Mouse (Mus musculus): ENCODE measurements at regions not wholly inside any gene's neighbourhood (a gene's known extent, or its start where the extent isn't known, plus 50 kb on each side); places are given as distances from the start of the nearest gene placed in this dataset.

DNA sequence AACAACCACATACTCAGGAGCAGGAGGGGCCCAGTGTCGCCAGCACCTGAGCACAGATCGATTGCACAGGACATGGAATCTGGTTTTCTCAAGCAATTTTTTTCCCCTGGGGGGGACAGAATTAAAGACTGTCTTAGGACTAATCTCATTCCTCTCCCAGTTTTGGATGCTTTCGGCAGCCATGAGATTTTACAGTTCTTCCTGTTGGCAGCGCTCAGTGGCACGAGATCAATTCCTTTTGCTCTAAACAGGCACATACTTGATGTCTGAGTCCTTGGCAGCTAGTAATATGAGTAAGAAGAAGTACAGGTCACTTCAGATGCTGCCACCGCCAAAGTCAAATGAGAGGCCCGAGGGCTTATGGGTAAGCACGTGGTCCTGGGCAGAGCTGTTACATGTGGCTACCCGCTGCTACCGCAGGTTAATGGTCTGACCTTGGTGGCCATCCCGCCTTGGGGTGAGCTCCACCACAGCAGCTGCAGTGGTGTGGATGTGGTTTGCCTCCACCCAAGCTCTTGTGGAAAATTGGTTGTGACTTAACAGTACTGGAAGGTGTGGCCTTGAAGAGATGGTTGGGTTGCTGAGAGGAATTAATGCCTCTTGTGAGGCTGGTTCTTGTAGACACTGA is 83.5 kb downstream of the Tm2d3 start:
- no peak overlapping the region for H3K27ac ChIP-seq (ENCODE audit: control insufficient read depth, low read depth, low read length)
- no peak overlapping the region for H3K9ac ChIP-seq (ENCODE audit: control insufficient read depth, low read depth, low read length, poor library complexity, severe bottlenecking)
- no peak overlapping the region for H3K4me3 ChIP-seq (ENCODE audit: control insufficient read depth in 1 of 2, insufficient read depth in 1 of 2, low read depth in 2 of 2, low read length in 2 of 2)
- DNase-seq (ENCODE audit: low read depth, low spot score) = no peak
- no peaks in the 10 kb centered on the region for H3K4me1 ChIP-seq (ENCODE audit: control insufficient read depth in 1 of 2, insufficient read depth in 2 of 2, low read length in 2 of 2)
- no peaks in the 10 kb centered on the region for H3K79me2 ChIP-seq (ENCODE audit: control insufficient read depth, insufficient read depth, low read length, poor library complexity)
- no peaks in the 10 kb centered on the region for H3K9me3 ChIP-seq (replicated peaks; ENCODE audit: insufficient read depth, low read length)
- H3K27me3 ChIP-seq (ENCODE audit: control insufficient read depth in 1 of 2, insufficient read depth in 2 of 2, low read length in 2 of 2) = peaks cover 0 to 2% of the 10 kb centered on the region in 2 experiments; a peak in 2 of 4 replicates
- TF ChIP-seq TBP (IDR thresholded peaks at IDR 0.05; ENCODE audit: low read depth, low read length) (no peak), POLR2AphosphoS5 (IDR thresholded peaks at IDR 0.05; ENCODE audit: borderline replicate concordance, low read depth, low read length) (no peak), MEF2A (IDR thresholded peaks at IDR 0.05; ENCODE audit: extremely low read depth, insufficient replicate concordance, low read depth, low read length, poor library complexity, severe bottlenecking) (no peak), MXI1 (IDR thresholded peaks at IDR 0.05; ENCODE audit: low read depth, low read length) (no peak), JUND (IDR thresholded peaks at IDR 0.05; ENCODE audit: low read depth, low read length) (no peak), GABPA (IDR thresholded peaks at IDR 0.05; ENCODE audit: low read depth, low read length) (no peak), MAZ (IDR thresholded peaks at IDR 0.05; ENCODE audit: low read depth, low read length) (no peak)
- H3K36me3 ChIP-seq (ENCODE audit: control insufficient read depth in 1 of 2, insufficient read depth in 2 of 2, low read length in 2 of 2) = no peaks in the 10 kb centered on the region

DNA sequence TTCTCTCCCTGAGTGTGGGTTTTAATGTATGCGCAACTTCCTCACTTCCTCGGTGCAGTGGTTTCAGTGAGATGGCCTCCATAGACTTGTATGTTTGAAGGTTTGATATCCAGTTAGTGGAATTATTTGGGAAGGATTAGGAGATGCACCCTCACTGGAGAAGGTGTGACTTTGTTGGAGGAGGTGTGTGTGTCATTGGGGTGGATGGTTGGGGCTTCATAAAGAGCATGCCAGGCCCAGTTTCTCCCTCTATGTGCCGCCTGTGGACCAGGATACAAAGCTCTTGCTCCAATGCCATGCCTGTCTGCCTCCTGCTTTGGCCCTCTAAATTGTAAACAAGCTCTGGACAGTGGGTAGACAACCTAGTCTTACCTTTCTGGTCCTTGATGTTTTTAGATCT is 84.0 kb downstream of the Tm2d3 start:
- no peaks in the 10 kb centered on the region for H3K36me3 ChIP-seq (ENCODE audit: control insufficient read depth in 1 of 2, insufficient read depth in 2 of 2, low read length in 2 of 2)
- no peak overlapping the region for H3K9ac ChIP-seq (ENCODE audit: control insufficient read depth, low read depth, low read length, poor library complexity, severe bottlenecking)
- H3K79me2 ChIP-seq (ENCODE audit: control insufficient read depth, insufficient read depth, low read length, poor library complexity) = no peaks in the 10 kb centered on the region
- TF ChIP-seq POLR2AphosphoS2 (IDR thresholded peaks at IDR 0.05; ENCODE audit: low read length) (no peak), BHLHE40 (IDR thresholded peaks at IDR 0.05; ENCODE audit: borderline replicate concordance, low read depth, low read length) (no peak), RAD21 (IDR thresholded peaks at IDR 0.05; ENCODE audit: low read depth, low read length) (no peak), GATA1 (IDR thresholded peaks at IDR 0.05; ENCODE audit: low read depth, low read length) (no peak), SMC3 (IDR thresholded peaks at IDR 0.05; ENCODE audit: low read depth, low read length) (no peak), NELFE (IDR thresholded peaks at IDR 0.05; ENCODE audit: low read depth, low read length) (no peak), MEF2A (IDR thresholded peaks at IDR 0.05; ENCODE audit: extremely low read depth, insufficient replicate concordance, low read depth, low read length, poor library complexity, severe bottlenecking) (no peak), MAFK (IDR thresholded peaks at IDR 0.05; ENCODE audit: borderline replicate concordance, low read depth, low read length) (no peak)
- H3K27ac ChIP-seq (ENCODE audit: control insufficient read depth, low read depth, low read length) = no peak overlapping the region
- no peaks in the 10 kb centered on the region for H3K4me1 ChIP-seq (ENCODE audit: control insufficient read depth in 1 of 2, insufficient read depth in 2 of 2, low read length in 2 of 2)
- peaks cover 0 to 2% of the 10 kb centered on the region in 2 experiments; a peak in 2 of 4 replicates for H3K27me3 ChIP-seq (ENCODE audit: control insufficient read depth in 1 of 2, insufficient read depth in 2 of 2, low read length in 2 of 2)
- H3K9me3 ChIP-seq (replicated peaks; ENCODE audit: insufficient read depth, low read length) = no peaks in the 10 kb centered on the region
- DNase-seq (ENCODE audit: low read depth, low spot score) = no peak
- no peak overlapping the region for H3K4me3 ChIP-seq (ENCODE audit: control insufficient read depth in 1 of 2, insufficient read depth in 1 of 2, low read depth in 2 of 2, low read length in 2 of 2)
